Mouse (Mus musculus): ENCODE data around the gene Rps6kc1. TPM values are rescaled to one million over a fixed set of nuclear protein-coding genes. Genes with fewer than 3 reads are reported as not detected.

The Rps6kc1 gene
- polyA plus RNA-seq, 1 experiment = 7.4 TPM

- Histone ChIP-seq H3K4me1 (replicated peaks; ENCODE audit: control insufficient read depth, insufficient read depth, low read length) (no peaks in the 10 kb centered on the region), H3K27ac (ENCODE audit: control insufficient read depth, insufficient read depth, low read length) (no peak overlapping the region), H3K4me3 (ENCODE audit: control insufficient read depth, insufficient read depth, low read length) (no peak overlapping the region), H3K36me3 (ENCODE audit: control insufficient read depth, insufficient read depth, low read length) (no peaks in the 10 kb centered on the region), H3K27me3 (ENCODE audit: control insufficient read depth, insufficient read depth, low read length) (no peaks in the 10 kb centered on the region)
- no peak for TF ChIP-seq CTCF (IDR thresholded peaks at IDR 0.05; ENCODE audit: borderline replicate concordance, control insufficient read depth, extremely low read depth, insufficient read depth, low read length, poor library complexity)
- no peak for TF ChIP-seq POLR2A (IDR thresholded peaks at IDR 0.05; ENCODE audit: control insufficient read depth, extremely low read depth, insufficient read depth, low read length, poor library complexity)
- 94% methylated on average over 12 of the region's 12 CpGs for WGBS
- DNase-seq = no peak
These were observed 40.5 kb downstream of the Rps6kc1 start for GRCm38 (mm10) chr1:190871068-190871467.

- no peaks in the 10 kb centered on the region for H3K27me3 ChIP-seq (ENCODE audit: control insufficient read depth, insufficient read depth, low read length)
- H3K27ac ChIP-seq (ENCODE audit: control insufficient read depth, insufficient read depth, low read length) = no peak overlapping the region
- DNase-seq = no peak
- H3K36me3 ChIP-seq (ENCODE audit: control insufficient read depth, insufficient read depth, low read length) = no peaks in the 10 kb centered on the region
- H3K4me1 ChIP-seq (replicated peaks; ENCODE audit: control insufficient read depth, insufficient read depth, low read length) = no peaks in the 10 kb centered on the region
- WGBS = 96% methylated on average over 4 of the region's 4 CpGs
- no peak overlapping the region for H3K4me3 ChIP-seq (ENCODE audit: control insufficient read depth, insufficient read depth, low read length)
- TF ChIP-seq POLR2A (IDR thresholded peaks at IDR 0.05; ENCODE audit: control insufficient read depth, extremely low read depth, insufficient read depth, low read length, poor library complexity) = no peak
- TF ChIP-seq CTCF (IDR thresholded peaks at IDR 0.05; ENCODE audit: borderline replicate concordance, control insufficient read depth, extremely low read depth, insufficient read depth, low read length, poor library complexity) = no peak
These were observed 41.6 kb downstream of the Rps6kc1 start for GRCm38 (mm10) chr1:190869996-190870395.

GRCm38 (mm10) chr1:190868790-190869189, 42.8 kb downstream of the Rps6kc1 start:
- Histone ChIP-seq H3K27ac (ENCODE audit: control insufficient read depth, insufficient read depth, low read length) (no peak overlapping the region), H3K4me1 (replicated peaks; ENCODE audit: control insufficient read depth, insufficient read depth, low read length) (no peaks in the 10 kb centered on the region), H3K27me3 (ENCODE audit: control insufficient read depth, insufficient read depth, low read length) (no peaks in the 10 kb centered on the region), H3K4me3 (ENCODE audit: control insufficient read depth, insufficient read depth, low read length) (no peak overlapping the region), H3K36me3 (ENCODE audit: control insufficient read depth, insufficient read depth, low read length) (no peaks in the 10 kb centered on the region)
- no peak for DNase-seq
- TF ChIP-seq CTCF (IDR thresholded peaks at IDR 0.05; ENCODE audit: borderline replicate concordance, control insufficient read depth, extremely low read depth, insufficient read depth, low read length, poor library complexity) = no peak
- no peak for TF ChIP-seq POLR2A (IDR thresholded peaks at IDR 0.05; ENCODE audit: control insufficient read depth, extremely low read depth, insufficient read depth, low read length, poor library complexity)
- 90% methylated on average over 3 of the region's 3 CpGs for WGBS

- WGBS = 95% methylated on average over 5 of the region's 5 CpGs
- H3K4me1 ChIP-seq (replicated peaks; ENCODE audit: control insufficient read depth, insufficient read depth, low read length) = no peaks in the 10 kb centered on the region
- no peak for DNase-seq
- H3K36me3 ChIP-seq (ENCODE audit: control insufficient read depth, insufficient read depth, low read length) = no peaks in the 10 kb centered on the region
- H3K4me3 ChIP-seq (ENCODE audit: control insufficient read depth, insufficient read depth, low read length) = no peak overlapping the region
- no peaks in the 10 kb centered on the region for H3K27me3 ChIP-seq (ENCODE audit: control insufficient read depth, insufficient read depth, low read length)
- H3K27ac ChIP-seq (ENCODE audit: control insufficient read depth, insufficient read depth, low read length) = no peak overlapping the region
- no peak for TF ChIP-seq CTCF (IDR thresholded peaks at IDR 0.05; ENCODE audit: borderline replicate concordance, control insufficient read depth, extremely low read depth, insufficient read depth, low read length, poor library complexity)
- TF ChIP-seq POLR2A (IDR thresholded peaks at IDR 0.05; ENCODE audit: control insufficient read depth, extremely low read depth, insufficient read depth, low read length, poor library complexity) = no peak
These were observed 49.9 kb downstream of the Rps6kc1 start for GRCm38 (mm10) chr1:190861626-190862025.

GRCm38 (mm10) chr1:190854465-190854864, 57.1 kb downstream of the Rps6kc1 start:
- no peak for DNase-seq
- no peaks in the 10 kb centered on the region for H3K4me1 ChIP-seq (replicated peaks; ENCODE audit: control insufficient read depth, insufficient read depth, low read length)
- no peak overlapping the region for H3K27ac ChIP-seq (ENCODE audit: control insufficient read depth, insufficient read depth, low read length)
- 83% methylated on average over 3 of the region's 3 CpGs for WGBS
- no peak for TF ChIP-seq CTCF (IDR thresholded peaks at IDR 0.05; ENCODE audit: borderline replicate concordance, control insufficient read depth, extremely low read depth, insufficient read depth, low read length, poor library complexity)
- no peak for TF ChIP-seq POLR2A (IDR thresholded peaks at IDR 0.05; ENCODE audit: control insufficient read depth, extremely low read depth, insufficient read depth, low read length, poor library complexity)
- no peak overlapping the region for H3K4me3 ChIP-seq (ENCODE audit: control insufficient read depth, insufficient read depth, low read length)
- H3K27me3 ChIP-seq (ENCODE audit: control insufficient read depth, insufficient read depth, low read length) = no peaks in the 10 kb centered on the region
- H3K36me3 ChIP-seq (ENCODE audit: control insufficient read depth, insufficient read depth, low read length) = no peaks in the 10 kb centered on the region

GRCm38 (mm10) chr1:190849162-190849865, 62.3 kb downstream of the Rps6kc1 start:
- Histone ChIP-seq H3K4me3 (ENCODE audit: control insufficient read depth, insufficient read depth, low read length) (no peak overlapping the region), H3K27me3 (ENCODE audit: control insufficient read depth, insufficient read depth, low read length) (no peaks in the 10 kb centered on the region), H3K4me1 (replicated peaks; ENCODE audit: control insufficient read depth, insufficient read depth, low read length) (no peaks in the 10 kb centered on the region), H3K27ac (ENCODE audit: control insufficient read depth, insufficient read depth, low read length) (no peak overlapping the region), H3K36me3 (ENCODE audit: control insufficient read depth, insufficient read depth, low read length) (no peaks in the 10 kb centered on the region)
- TF ChIP-seq CTCF (IDR thresholded peaks at IDR 0.05; ENCODE audit: borderline replicate concordance, control insufficient read depth, extremely low read depth, insufficient read depth, low read length, poor library complexity) (no peak), POLR2A (IDR thresholded peaks at IDR 0.05; ENCODE audit: control insufficient read depth, extremely low read depth, insufficient read depth, low read length, poor library complexity) (no peak)
- DNase-seq = no peak
- WGBS = 95% methylated on average over 11 of the region's 11 CpGs

All from thymus, adult 2 months (tissue).